Mouse (Mus musculus): ENCODE measurements around the gene Zfp512.
"Not testable (repeated sequence)": the region's sequence is repeated elsewhere in the genome, so short reads cannot be mapped to it uniquely, and the experiment has no call there.

Zfp512 gene

GRCm38 (mm10) chr5:31451878-31452561 lies at the start of gene Zfp512:
Zfp512 (plus strand) TSS chr5:31452431.
- peak; percentile 98 for DNase-seq (ENCODE audit: low spot score in 2 of 2)

- DNase-seq (ENCODE audit: low spot score in 2 of 2) = not testable (repeated sequence)
These were observed 17.5 kb upstream of the Zfp512 start for GRCm38 (mm10) chr5:31434727-31435126.

DNA sequence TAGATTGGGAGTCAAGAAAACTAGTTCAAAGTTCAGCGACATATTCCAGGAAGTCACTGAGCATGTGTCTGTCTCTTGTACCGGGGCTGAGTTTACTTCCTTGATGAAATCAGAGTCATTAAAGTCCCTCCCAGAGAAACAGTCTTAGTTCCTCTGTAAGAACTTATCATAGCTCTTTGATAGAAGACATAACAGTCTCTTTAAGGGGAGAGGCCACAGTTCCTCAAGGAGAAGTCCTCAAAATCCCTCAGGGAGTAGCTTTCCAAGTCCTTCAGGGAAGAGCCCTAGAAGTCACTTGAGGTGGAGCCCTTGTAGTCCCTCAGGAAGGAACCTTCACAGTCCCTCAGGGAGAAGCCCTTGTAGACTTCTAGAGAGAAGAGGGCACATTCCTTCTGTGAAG lies 895 bp upstream of the Zfp512 start:
- no peak for DNase-seq (ENCODE audit: low spot score in 2 of 2)

- no peak for DNase-seq (ENCODE audit: low spot score in 2 of 2)
These were observed 289 bp downstream of the Zfp512 start for GRCm38 (mm10) chr5:31452562-31452878.

- no peak for DNase-seq (ENCODE audit: low spot score in 2 of 2)
These were observed 717 bp downstream of the Zfp512 start for GRCm38 (mm10) chr5:31452886-31453410.

GRCm38 (mm10) chr5:31467798-31468197 lies 15.6 kb downstream of the Zfp512 start:
- no peak for DNase-seq (ENCODE audit: low spot score in 2 of 2)

- no peak for DNase-seq (ENCODE audit: low spot score in 2 of 2)
These were observed 17.5 kb downstream of the Zfp512 start for GRCm38 (mm10) chr5:31469711-31470110.

GRCm38 (mm10) chr5:31470334-31470733 lies 18.1 kb downstream of the Zfp512 start:
- peak in 1 of 2 experiments; percentile 52 for DNase-seq (ENCODE audit: low spot score in 2 of 2)

GRCm38 (mm10) chr5:31480536-31480935 lies 28.3 kb downstream of the Zfp512 start:
- DNase-seq (ENCODE audit: low spot score in 2 of 2) = no peak

DNA sequence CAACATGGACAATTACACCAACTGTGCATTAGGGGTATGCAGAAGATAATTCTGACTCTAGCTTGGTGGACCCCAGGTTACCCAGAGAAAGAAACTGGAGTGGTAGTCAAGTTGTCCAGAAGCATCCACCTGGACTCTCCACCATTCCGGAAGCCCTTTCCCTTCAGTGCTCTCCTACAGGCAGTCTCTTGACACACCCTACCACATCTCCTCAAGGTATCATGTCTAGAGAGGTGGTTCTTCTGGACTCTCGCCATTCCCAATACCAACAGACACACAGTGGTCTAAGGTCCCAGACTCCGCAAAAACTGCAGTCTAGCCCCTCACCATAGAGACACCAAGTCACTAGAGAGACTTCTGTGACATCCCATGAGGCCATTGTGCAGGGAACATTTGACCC lies 33.2 kb downstream of the Zfp512 start, which contains the start of gene 4930548H24Rik:
4930548H24Rik (plus strand) TSS at position 301 of the 400 bp plus-strand sequence.
- no peak for DNase-seq (ENCODE audit: low spot score in 2 of 2)

- no peak for DNase-seq (ENCODE audit: low spot score in 2 of 2)
These were observed 35.7 kb downstream of the Zfp512 start for GRCm38 (mm10) chr5:31487889-31488288.

GRCm38 (mm10) chr5:31489116-31489769 lies 37.0 kb downstream of the Zfp512 start:
- no peak for DNase-seq (ENCODE audit: low spot score in 2 of 2)

- DNase-seq (ENCODE audit: low spot score in 2 of 2) = no peak
These were observed 39.8 kb downstream of the Zfp512 start for GRCm38 (mm10) chr5:31492031-31492430.

DNA sequence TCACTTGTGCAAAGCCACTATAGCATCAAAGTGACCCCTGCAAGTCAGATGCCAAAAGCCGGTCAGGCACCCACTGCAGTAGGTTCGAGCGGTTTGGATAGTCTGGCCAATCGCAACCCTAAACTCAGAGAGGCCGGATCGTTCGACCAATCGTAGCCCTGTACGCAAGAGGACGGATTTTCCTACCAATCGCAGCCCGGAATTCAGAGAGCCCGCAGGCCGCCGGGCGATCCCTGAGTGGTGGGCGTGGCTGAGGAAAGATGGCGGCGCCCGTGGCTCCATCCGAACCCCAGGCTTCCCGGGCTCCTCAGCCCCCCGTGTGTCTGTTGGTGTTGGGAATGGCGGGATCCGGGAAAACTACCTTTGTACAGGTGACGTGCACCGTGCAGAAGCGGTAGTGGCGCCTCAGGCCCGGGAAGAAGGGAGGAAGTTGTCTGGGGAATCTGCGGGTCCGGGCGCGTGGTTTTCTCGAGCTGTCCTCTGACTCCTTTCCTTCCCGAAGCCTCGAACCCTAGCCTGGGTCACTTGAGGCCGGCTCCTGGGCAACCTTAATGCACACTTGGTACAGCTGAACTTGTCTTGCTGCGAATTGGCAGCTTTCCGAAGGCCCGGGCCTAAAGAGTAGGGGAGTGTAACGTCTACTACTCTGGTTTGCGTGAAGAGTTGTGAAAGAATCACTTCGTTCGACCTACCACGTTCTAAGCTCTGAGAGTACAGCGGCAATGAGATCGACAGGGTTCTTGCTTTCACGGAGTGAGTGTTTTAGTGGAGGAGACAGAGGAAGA lies 42.5 kb downstream of the Zfp512 start, which contains the start of gene Gpn1:
Gpn1 (plus strand) TSS at position 229 of the 785 bp plus-strand sequence.
- DNase-seq (ENCODE audit: low spot score in 2 of 2) = peak; percentile 96 to 97

DNA sequence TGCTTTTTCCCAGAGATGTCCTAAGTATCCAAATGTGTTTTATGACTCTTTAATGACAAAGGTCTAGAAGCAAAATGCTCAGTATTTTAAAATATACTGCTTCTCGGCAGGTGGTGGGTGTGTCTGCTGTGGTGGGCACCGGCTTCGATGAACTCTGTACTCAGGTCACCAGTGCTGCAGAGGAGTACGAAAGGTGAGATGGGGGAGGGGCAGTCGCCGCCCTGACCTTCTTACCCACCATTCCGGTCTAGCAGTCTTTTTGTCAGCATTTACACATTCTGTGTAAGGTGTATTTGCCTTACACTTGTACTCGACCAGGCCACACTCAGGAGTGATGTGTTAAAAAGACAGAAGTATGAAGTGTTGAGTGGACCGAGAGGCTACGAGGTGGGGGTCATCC lies 52.6 kb downstream of the Zfp512 start:
- no peak for DNase-seq (ENCODE audit: low spot score in 2 of 2)

DNA sequence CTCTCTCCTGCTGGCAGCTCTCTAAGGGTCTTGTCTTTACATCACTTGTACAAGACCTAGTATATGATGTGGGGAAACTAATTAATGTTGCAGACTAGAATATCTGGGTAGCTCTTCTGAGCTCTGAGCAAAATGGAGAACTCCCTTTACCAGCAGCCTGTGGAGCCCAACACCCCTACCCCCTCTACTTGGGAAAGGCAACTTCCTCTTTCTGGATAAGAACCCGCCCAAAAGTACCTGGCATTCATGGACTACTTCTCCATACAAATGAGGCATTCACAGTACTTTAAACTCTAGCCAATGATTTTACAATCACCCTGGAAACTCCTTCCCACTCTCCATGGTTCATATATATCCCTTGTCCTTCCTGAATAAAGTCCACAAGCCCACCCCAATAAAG lies 60.2 kb downstream of the Zfp512 start:
- no peak for DNase-seq (ENCODE audit: low spot score in 2 of 2)

- no peak for DNase-seq (ENCODE audit: low spot score in 2 of 2)
These were observed 68.3 kb downstream of the Zfp512 start for GRCm38 (mm10) chr5:31520556-31520955.

DNA sequence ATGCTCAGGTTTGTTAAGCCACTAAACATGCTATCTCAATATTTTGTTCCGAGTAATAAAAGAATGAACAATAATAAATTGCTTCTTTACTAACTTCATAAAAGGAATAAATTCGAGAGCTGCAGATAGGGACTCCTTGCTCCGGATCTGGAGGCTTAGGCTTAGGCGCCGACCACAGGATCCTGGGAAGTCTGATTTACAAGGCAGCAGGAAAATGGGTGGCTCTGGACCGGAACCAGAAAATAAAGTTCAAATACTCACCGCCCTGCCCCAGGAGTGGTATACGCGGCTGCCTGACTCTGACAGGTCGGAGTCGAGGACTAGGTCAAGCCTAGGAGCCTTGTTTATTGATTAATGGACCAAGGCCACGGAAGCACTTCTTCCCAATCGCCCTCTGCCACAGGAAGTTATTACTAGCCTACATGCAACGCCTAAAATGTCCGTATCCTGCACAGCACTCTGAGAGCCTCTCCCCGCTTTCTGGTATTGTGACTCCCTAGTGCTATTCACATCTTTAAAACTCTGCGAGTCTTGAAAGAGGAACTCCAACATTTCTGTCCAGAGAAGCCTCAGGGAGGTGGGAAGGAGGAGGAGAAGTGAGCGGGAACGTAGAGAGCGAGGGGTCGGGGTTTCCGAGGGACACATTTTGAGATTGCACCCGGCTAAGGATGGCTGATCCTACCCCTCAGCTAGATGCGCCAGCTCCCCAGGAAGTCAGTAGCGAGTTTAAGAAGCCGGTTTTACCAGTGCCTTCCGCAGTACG lies 74.3 kb downstream of the Zfp512 start, which contains the start of gene Slc4a1ap:
Slc4a1ap (plus strand) TSS at position 642 of the 763 bp plus-strand sequence.
- peak; percentile 79 to 83 for DNase-seq (ENCODE audit: low spot score in 2 of 2)

DNA sequence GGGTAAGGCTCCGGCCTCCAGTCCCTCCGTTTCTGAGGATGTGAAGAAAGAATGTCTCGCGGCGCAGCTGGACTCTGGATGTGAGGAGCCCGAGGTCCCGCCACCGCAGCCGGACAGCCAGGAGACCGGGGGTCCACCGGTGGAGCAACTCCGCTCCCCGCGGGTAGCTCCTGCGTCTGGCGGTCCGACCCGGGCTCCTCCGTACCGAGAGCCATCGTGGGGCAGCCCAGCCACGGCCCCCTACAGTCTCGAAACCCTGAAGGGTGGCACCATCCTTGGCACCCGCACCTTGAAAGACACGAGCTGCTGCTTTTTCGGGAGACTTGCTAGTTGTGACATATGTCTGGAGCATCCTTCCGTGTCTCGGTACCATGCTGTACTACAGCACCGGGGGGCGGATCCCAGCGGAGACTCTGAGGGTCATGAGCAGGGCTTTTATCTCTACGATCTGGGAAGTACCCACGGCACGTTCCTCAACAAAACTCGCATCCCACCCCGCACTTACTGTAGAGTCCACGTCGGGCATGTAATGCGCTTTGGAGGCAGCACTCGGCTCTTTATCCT lies 75.0 kb downstream of the Zfp512 start:
- DNase-seq (ENCODE audit: low spot score in 2 of 2) = peak in 1 of 2 experiments; percentile 33

- DNase-seq (ENCODE audit: low spot score in 2 of 2) = not testable (repeated sequence)
These were observed 75.5 kb downstream of the Zfp512 start, which contains the start of gene Supt7l for GRCm38 (mm10) chr5:31527707-31528106. Supt7l (minus strand) TSS chr5:31527807.

- DNase-seq (ENCODE audit: low spot score in 2 of 2) = no peak
These were observed 76.3 kb downstream of the Zfp512 start for GRCm38 (mm10) chr5:31528560-31528959.

All from right cerebral cortex, postnatal 10 days (tissue).